Mouse (Mus musculus): ENCODE measurements around the gene Kctd2.
"Not testable (repeated sequence)": the region's sequence is repeated elsewhere in the genome, so short reads cannot be mapped to it uniquely, and the experiment has no call there.

The Kctd2 gene

DNA sequence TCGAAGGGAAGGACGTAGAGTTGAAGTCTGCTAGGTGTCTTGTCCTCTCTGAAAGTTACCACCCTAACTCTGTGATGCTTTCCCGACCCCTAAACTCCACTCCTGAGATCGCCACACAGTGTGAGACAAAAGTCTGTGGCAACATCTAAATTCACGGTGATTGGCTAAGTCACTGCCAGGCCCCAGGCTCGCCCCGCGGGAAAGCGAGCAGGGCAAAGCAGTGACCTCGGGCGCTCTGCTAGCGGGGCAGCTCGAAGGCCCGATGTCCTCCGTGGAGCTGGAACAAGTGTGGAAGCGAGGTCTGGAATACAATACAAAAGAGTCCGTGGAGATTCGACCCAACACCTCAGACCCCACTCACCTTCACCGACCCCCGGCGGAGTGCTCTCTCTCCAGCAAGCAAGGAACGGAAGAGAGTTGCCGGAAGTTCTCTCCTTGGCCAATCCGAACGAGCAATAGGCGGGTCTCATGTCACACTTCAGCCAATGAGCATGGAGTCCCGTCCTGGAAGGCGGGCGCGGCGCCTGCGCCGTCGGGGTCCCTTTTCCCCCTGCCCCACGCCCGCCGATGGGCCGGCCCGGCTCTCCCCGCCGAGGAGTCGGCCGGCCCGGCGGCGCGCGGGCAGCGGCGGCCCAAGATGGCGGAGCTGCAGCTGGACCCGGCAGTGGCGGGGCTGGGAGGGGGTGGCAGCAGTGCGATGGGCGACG lies at the start of gene Kctd2, which contains the start of gene Atp5h:
Kctd2 (plus strand) TSS at position 598 of the 707 bp plus-strand sequence.
Atp5h (minus strand) TSS at position 432 of the 707 bp plus-strand sequence.
- DNase-seq (ENCODE audit: low spot score in 2 of 2) = peak; percentile 90 to 94

DNA sequence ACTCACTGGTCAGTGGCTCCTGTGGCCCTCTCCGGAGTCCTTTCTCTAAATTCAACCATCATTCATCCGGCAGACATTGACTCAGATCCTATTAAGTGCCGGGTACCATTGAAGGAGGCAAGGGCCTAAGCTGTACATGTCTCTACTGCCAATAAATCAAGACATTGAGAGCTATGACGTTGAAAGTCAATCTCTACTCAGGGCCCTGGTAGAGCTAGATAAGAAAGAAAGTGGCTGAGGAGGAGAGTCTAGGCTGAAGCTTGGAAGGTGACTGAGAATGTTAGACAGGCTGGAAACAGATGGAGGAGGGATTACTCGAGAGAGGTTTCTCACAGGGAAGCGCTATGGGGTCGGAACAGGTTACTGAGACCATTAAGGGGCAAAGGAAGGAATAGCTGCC lies 49.6 kb upstream of the Kctd2 start:
- DNase-seq (ENCODE audit: low spot score in 2 of 2) = no peak

DNA sequence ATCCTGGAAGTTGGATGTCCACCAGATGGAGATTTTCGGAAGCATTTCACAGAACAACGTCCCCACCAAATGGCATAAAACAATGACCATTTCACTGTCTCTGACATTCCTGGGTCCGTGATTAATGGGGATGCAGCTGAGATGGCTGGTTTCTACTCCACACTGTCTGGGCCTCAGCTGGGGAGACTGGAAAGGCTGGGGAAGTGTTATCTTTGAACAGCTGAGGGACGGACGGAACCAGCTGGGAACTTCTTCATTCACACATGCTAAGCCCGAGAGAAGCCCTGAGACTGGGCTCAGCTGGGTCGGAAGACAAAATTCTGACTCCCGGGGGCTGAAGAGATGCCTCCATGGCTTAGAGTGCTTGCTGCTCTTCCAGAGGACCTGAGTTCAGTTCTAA lies 48.6 kb upstream of the Kctd2 start:
- DNase-seq (ENCODE audit: low spot score in 2 of 2) = no peak

DNA sequence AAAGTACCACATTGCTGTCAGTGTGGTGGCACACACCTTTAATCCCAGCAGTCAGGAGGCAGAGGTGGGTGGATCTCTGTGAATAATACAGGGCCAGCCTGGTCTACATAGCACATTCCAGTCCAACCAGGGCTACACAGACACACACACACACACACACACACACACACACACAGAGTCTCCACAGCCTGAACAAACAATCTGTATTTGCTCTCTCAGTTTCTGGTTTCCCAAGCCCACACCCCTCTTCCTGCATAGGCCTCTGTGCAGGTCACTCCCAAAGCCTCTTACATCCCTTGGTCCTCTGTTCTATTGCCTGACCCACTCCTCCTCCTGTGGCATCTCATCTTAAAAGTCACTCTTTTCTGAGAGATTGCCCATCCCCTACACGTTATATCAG lies 47.9 kb upstream of the Kctd2 start:
- DNase-seq (ENCODE audit: low spot score in 2 of 2) = no peak

DNA sequence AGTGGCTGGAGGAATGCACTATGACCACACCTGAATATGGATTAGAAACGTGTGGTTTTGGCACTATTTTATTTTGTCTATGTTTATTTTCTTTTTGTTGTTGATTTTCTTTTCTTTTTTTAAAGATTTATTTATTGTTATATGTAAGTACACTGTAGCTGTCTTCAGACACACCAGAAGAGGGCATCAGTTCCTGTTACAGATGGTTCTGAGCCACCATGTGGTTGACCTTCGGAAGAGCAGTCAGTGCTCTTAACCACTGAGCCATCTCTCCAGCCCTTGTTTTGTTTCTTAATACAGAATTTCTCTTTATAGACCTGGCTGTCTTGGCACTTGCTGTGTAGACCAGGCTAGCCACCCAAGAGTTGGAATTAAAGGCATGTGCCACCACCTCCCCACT lies 47.2 kb upstream of the Kctd2 start:
- no peak for DNase-seq (ENCODE audit: low spot score in 2 of 2)

DNA sequence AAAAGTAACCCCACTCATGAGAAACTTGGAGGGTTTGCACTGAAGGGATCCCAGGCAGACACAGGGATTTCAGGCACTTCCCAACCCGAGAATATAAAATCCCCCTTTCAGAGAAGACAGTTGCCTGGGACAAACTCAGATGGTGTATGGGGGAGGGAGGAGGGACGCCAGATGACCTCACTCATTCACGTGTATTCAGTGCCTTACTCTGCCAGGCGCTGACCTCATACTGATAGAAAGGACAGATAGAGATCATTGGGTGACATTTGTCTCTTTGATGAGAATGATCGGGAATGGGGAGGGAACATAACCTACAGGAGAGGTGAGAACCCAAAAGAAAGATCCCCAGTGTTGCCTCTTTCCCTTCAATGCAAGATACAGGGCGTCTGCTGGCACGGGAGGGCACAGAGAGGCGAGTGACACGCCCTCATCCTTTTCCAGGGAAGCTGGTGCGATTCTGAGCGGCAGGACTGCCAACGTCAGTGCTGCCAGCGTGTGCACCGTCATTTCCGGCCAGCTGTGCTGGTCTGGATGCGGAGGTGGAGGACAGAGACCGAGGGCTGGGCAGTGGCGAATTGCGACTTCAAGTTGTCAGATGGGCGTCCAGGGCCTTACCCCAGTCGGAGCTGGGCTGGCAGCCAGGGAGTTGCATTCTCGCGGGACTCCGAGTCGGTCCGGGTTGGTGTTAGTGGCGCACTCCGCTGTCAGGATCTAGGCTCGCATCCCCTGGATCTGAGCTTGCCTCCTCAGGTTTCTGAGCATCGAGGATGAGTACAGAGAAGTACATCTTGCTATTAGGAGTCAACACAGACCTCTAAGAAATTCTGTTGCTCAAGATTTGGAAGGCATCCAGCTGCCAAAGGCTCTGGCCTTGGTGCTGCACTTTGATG lies 45.9 kb upstream of the Kctd2 start:
- DNase-seq (ENCODE audit: low spot score in 2 of 2) = peak; percentile 39 to 60

DNA sequence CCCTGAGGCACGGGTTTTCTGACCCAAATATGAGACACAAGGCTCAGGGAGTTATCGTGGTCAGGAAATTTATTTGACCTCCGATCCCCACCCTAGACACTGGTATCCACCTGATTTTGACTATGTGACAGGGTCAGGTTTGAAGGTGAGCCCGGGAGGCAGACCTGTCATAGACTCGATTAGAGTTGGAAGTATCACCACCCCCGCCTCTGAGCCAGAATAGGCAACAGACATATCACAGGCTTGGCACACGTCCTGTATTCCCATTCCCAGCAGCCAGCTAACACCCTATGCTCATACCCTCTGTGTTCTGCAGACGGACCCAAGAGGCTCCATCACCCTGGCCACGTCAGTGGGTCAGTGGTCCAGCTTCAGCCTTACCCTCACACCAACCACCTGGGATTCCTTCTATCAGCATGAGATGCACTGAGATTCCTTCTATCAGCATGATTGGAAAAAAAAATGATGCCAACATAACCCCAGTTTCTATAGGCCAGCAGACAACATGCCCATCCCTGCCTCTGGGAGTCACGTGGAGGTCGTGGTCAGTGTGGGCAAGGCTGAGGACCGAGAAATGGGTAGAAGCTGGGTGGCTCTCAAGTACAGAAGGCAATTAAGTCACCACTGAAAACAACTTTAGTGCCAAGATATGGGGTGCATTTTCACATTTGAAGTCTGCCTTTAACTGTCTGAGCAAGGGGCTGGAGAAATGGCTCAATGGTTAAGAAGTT lies 45.1 kb upstream of the Kctd2 start:
- DNase-seq (ENCODE audit: low spot score in 2 of 2) = no peak

DNA sequence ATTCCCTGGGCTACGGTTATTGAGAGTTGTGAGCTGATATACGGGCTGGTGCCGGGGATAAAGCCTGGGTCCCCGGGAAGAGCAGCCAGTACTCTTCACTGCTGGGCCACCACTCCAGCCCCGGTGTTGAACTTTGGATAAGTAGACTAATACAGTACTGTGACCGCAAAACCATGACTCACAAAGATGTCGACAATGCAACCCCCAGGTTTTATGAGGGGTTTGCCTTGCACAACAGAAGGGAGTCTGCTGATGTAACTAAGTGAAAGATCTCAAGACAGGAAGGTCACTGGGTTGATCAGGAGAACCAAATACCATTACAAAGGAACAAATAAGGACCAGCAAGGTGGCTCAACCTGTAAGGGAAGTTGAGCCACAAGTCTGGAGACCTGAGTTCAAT lies 43.2 kb upstream of the Kctd2 start:
- DNase-seq (ENCODE audit: low spot score in 2 of 2) = no peak

GRCm38 (mm10) chr11:115377254-115377653 lies 42.7 kb upstream of the Kctd2 start:
- no peak for DNase-seq (ENCODE audit: low spot score in 2 of 2)

DNA sequence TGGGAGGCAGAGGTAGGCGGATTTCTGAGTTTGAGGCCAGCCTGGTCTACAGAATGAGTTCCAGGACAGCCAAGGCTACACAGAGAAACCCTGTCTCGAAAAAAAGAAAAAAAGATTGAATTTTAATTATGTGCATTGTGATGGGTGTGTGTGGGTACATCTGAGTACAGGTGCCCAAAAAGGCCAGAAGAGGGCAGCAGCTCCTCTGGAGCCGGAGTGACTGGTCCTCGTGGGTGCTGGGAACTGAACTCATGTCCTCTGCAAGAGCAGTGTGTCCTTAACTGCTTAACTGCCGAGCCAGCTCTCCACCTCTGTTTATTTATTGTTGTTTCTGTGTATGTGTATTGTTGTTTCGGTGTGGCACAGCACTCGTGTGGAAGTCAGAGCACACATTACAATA lies 42.1 kb upstream of the Kctd2 start:
- DNase-seq (ENCODE audit: low spot score in 2 of 2) = no peak

GRCm38 (mm10) chr11:115381276-115381675 lies 38.7 kb upstream of the Kctd2 start:
- no peak for DNase-seq (ENCODE audit: low spot score in 2 of 2)

DNA sequence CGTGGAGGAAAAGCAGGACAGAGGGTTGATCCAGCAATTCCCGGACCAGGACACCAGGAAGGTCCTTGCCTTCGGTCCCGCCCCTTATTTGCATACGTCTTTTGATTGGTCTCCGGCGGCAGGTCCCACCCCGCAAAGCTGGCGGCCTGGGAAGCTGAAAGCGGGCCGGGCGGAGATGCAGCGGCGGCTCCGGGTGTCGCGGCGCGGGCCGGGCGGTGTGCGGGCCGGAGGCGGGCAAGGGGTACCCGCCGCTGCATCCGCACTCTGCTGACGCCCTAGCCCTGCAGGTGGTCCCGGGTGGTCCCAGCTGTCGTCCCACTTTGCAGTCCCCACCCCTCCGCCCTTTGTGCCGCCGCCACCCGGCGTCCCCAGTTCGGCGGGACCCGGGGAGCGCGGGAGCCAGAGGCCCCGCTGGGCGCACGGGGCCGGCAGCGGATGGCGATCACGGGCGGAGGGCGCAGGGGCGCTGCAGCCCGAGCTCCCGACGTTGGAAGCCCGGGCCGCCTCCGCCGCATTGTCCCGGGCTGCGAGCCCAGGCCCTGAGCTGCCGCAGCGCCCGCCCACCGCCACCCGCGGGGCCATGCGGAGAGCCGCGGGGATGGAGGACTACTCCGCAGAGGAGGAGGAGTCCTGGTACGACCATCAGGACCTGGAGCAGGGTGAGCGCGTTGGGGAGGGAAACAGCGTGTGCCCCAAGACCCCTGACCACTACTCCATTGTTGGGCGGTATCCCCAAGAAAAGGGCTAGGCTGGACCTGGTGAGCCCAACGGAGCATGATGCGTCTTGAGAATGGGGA lies 38.0 kb upstream of the Kctd2 start, which contains the start of gene Cdr2l:
Cdr2l (plus strand) TSS at position 174 of the 797 bp plus-strand sequence.
- DNase-seq (ENCODE audit: low spot score in 2 of 2) = peak; percentile 85 to 91

DNA sequence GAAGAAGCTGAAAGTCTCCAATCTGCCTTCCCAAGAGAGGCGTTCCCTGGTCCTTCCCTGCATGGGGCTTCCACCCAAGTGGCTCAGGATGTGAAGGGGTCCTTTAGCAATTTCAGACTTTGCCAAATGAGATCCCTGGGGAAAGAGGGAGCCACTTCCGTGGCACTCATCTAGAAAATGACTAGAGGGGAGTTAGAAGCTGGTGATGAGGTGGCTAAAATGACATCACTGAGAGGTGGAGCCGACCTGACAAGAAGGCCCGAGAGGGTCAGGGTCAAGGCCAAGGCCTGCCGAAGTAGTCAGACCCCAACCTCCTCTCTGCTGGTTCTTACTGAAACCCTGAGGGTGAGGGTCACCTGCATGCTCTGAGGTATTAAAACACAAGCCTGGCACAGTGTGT lies 37.0 kb upstream of the Kctd2 start:
- DNase-seq (ENCODE audit: low spot score in 2 of 2) = no peak

GRCm38 (mm10) chr11:115383701-115384474 lies 36.0 kb upstream of the Kctd2 start:
- no peak for DNase-seq (ENCODE audit: low spot score in 2 of 2)

DNA sequence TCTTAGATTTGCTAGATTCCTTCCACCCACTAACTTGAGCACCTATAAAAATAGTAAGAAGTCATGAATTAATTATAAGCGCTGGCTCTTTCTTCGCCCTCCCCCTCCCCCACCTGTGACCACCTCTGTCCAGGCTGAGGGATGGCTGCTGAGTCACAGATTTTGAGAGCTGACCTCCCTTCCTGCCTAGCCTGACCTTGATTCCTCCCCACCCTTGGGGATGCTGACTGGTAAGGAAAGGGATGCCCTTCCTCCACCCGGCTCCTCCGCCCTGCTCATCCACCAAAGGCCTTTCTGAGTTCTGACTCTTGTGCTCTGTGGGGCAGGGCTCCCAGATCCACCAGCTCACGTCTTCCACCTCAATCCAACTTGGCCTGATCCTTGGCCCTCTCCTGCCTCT lies 35.3 kb upstream of the Kctd2 start:
- no peak for DNase-seq (ENCODE audit: low spot score in 2 of 2)

DNA sequence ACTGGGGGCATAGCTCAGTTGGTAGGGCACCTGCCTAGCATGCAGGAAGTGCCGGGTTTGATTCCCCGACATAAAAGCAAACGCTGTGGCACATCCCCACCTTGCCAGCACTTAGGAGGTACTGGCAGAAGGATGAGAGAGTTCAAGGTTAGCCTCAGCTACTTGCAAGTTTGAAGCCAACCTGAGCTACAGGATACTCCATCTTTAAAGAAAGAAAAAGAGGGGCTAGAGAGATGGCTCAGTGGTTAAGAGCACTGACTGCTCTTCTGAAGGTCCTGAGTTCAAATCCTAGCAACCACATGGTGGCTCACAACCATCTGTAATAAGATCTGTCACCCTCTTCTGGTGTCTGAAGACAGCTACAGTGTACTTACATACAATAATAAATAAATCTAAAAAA lies 33.1 kb upstream of the Kctd2 start:
- DNase-seq (ENCODE audit: low spot score in 2 of 2) = not testable (repeated sequence)

- no peak for DNase-seq (ENCODE audit: low spot score in 2 of 2)
Measured at GRCm38 (mm10) chr11:115391358-115391757, 28.6 kb upstream of the Kctd2 start.

GRCm38 (mm10) chr11:115393721-115394325 lies 26.1 kb upstream of the Kctd2 start:
- no peak for DNase-seq (ENCODE audit: low spot score in 2 of 2)

GRCm38 (mm10) chr11:115398085-115398484 lies 21.8 kb upstream of the Kctd2 start:
- peak in 1 of 2 experiments; percentile 42 for DNase-seq (ENCODE audit: low spot score in 2 of 2)

- DNase-seq (ENCODE audit: low spot score in 2 of 2) = no peak
Measured at GRCm38 (mm10) chr11:115400126-115400525, 19.8 kb upstream of the Kctd2 start.

Data from urinary bladder, postnatal 36 days (tissue).